Mouse (Mus musculus): ENCODE measurements at regions not wholly inside any gene's neighbourhood (a gene's known extent, or its start where the extent isn't known, plus 50 kb on each side); places are given as distances from the start of the nearest gene placed in this dataset.

- TF ChIP-seq CTCF (IDR thresholded peaks at IDR 0.05; ENCODE audit: borderline replicate concordance, extremely low read depth, insufficient read depth, insufficient read length) (no peak), POLR2A (IDR thresholded peaks at IDR 0.05; ENCODE audit: borderline replicate concordance, extremely low read depth, insufficient read depth, insufficient read length, poor library complexity, severe bottlenecking) (no peak)
These were observed 429.3 kb downstream of the Ets1 start for GRCm38 (mm10) chr9:33065331-33065730.

Measured in brain, embryonic 14.5 days (tissue).